Comparison of ENCODE assay signal across 9 mouse cellular contexts in genomic region chr11:74867181-74867580, GRCm38 (mm10). TPM values are rescaled to one million over a fixed set of nuclear protein-coding genes. Genes with fewer than 3 reads are reported as not detected.
A peak's percentile ranks its signal among the peaks of the same experiment; 100 is the strongest.
DNase-seq lines count a peak whose midpoint lies in the region; ATAC-seq and TF ChIP-seq lines count a peak whose summit lies in the region.
"Had no signal": no experiment of that assay in that cellular context is flagged by ENCODE, and none has a peak within 500 bp of the region (broad histone marks: within the 10 kb centered on the region; RNA-seq: fewer than 3 reads in every experiment).

No protein-coding gene starts in this region.

- no peak for ATAC-seq in lung, postnatal 0 days

- no peaks in the 10 kb centered on the region for H3K36me3 ChIP-seq in lung, postnatal 0 days (ENCODE audit: insufficient read depth, low read length)

- H3K4me2 ChIP-seq in lung, postnatal 0 days (replicated peaks; ENCODE audit: low read depth, low read length) = no peak overlapping the region
- H3K4me2 ChIP-seq: liver, embryonic 11.5 days had no signal

- H3K27ac ChIP-seq in lung, postnatal 0 days (ENCODE audit: low read length) = no peak overlapping the region

- no peaks in the 10 kb centered on the region for H3K27me3 ChIP-seq in lung, postnatal 0 days (replicated peaks; ENCODE audit: insufficient read depth, low read length)

- WGBS in lung, postnatal 0 days = 88% methylated on average over 2 of the region's 2 CpGs

- DNase-seq in adrenal gland, adult (ENCODE audit: inconsistent age in 2 of 2, low spot score in 1 of 2) = peak; percentile 67 to 87
- DNase-seq in adrenal gland, adult 18-20 months (ENCODE audit: low spot score in 2 of 2) = no peak
- DNase-seq in lung, adult 18-20 months = peak; percentile 63 to 71
- no peak for DNase-seq in lung, postnatal 0 days (ENCODE audit: low spot score)
- peak; percentile 68 for DNase-seq in fibroblast of lung, adult 2 months (ENCODE audit: low read depth)
- peak; percentile 61 for DNase-seq in lung, postnatal 36 days
- no peak for DNase-seq in right cerebral cortex, postnatal 14 days
- no peak for DNase-seq in urinary bladder, adult 2 months (ENCODE audit: low spot score)

- no peaks in the 10 kb centered on the region for H3K9me3 ChIP-seq in lung, postnatal 0 days (ENCODE audit: low read length)

- H3K4me3 ChIP-seq in lung, postnatal 0 days (ENCODE audit: low read depth, low read length) = no peak overlapping the region

- TF ChIP-seq CTCF in lung, postnatal 0 days (IDR thresholded peaks at IDR 0.05) = no peak

- H3K4me1 ChIP-seq in lung, postnatal 0 days (ENCODE audit: insufficient read depth, low read depth, low read length) = no peaks in the 10 kb centered on the region; the same call in none of the 2 replicates

- no peak for TF ChIP-seq EP300 in lung, postnatal 0 days (IDR thresholded peaks at IDR 0.05)

- no peak overlapping the region for H3K9ac ChIP-seq in lung, postnatal 0 days (replicated peaks; ENCODE audit: low read depth)

RNA-seq across cellular contexts. Expression of gene Sgsm2, which starts 29.7 kb away (rescaled TPM):
- 10 to 100 TPM; 15.9 to 27.5 TPM for total RNA-seq in adrenal gland, adult 18-20 months (2021)
- polyA plus RNA-seq in lung, postnatal 0 days (2015; fragmentation: Nextera tagmentation; extraction: Ambion mirVana) = 2.5 and 2.6 TPM in 2 replicates
- polyA plus RNA-seq in urinary bladder, adult 2 months (2012; rRNA removed) = 17.9 and 19.8 TPM in 2 replicates

RNA-seq across cellular contexts. Expression of gene Tsr1, which starts 30.7 kb away (rescaled TPM):
- total RNA-seq in adrenal gland, adult 18-20 months (2021) = 10 to 100 TPM; 46.8 to 57.1 TPM
- polyA plus RNA-seq in lung, postnatal 0 days (2015; fragmentation: Nextera tagmentation; extraction: Ambion mirVana) = 11.4 and 12.7 TPM in 2 replicates
- polyA plus RNA-seq in urinary bladder, adult 2 months (2012; rRNA removed) = 21.0 and 24.0 TPM in 2 replicates

RNA-seq across cellular contexts. Expression of gene Mnt, which starts 36.5 kb away (rescaled TPM):
- 10 to 100 TPM; 18.3 to 28.9 TPM for total RNA-seq in adrenal gland, adult 18-20 months (2021)
- polyA plus RNA-seq in lung, postnatal 0 days (2015; fragmentation: Nextera tagmentation; extraction: Ambion mirVana) = 4.7 and 4.9 TPM in 2 replicates
- 7.9 and 14.8 TPM in 2 replicates for polyA plus RNA-seq in urinary bladder, adult 2 months (2012; rRNA removed)

RNA-seq across cellular contexts. Expression of gene Smg6, which starts 58.4 kb away (rescaled TPM):
- total RNA-seq in adrenal gland, adult 18-20 months (2021) = 10 to 100 TPM; 17.9 to 21.4 TPM
- polyA plus RNA-seq in lung, postnatal 0 days (2015; fragmentation: Nextera tagmentation; extraction: Ambion mirVana) = 9.9 and 11.0 TPM in 2 replicates
- polyA plus RNA-seq in urinary bladder, adult 2 months (2012; rRNA removed) = 29.4 and 33.8 TPM in 2 replicates

RNA-seq across cellular contexts. Expression of gene Srr, which starts 58.6 kb away (rescaled TPM):
- total RNA-seq in adrenal gland, adult 18-20 months (2021) = 10 to 100 TPM; 44.8 to 51.3 TPM
- 11.9 and 12.9 TPM in 2 replicates for polyA plus RNA-seq in lung, postnatal 0 days (2015; fragmentation: Nextera tagmentation; extraction: Ambion mirVana)
- 16.5 and 23.3 TPM in 2 replicates for polyA plus RNA-seq in urinary bladder, adult 2 months (2012; rRNA removed)

Comparison
In these comparisons a context has a peak if more than half of its experiments do, and no peak if none do; other contexts are left out.
1. DNase-seq: peak in adrenal gland, adult (2 of 2), lung, adult 18-20 months (2 of 2), fibroblast of lung, adult 2 months (single experiment) and lung, postnatal 36 days (single experiment); none in adrenal gland, adult 18-20 months (0 of 2), lung, postnatal 0 days (single experiment), right cerebral cortex, postnatal 14 days (single experiment) and urinary bladder, adult 2 months (single experiment).